Mouse (Mus musculus): ENCODE measurements around the gene Ccdc154.

DNA sequence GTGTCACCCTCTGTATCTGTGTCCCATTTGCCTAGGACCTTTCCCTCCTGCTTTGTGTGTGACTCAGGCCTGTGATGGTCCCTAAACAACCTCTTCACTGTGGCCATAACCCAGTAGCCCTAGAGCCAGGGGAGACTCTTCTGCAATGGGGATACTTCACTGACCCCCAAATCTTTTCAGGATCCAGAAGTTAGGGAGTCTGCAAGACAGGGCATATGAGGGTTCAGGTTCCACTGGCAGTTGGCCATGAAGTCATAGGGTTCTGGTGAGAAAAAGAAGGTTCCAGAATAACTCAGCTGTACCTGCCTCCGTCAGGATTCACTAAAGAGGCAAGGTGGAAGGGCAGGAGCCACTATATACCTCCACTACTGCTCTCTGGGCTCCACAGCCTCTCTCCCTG is at the start of gene Ccdc154:
- TF ChIP-seq CTCF (IDR thresholded peaks at IDR 0.05; ENCODE audit: borderline replicate concordance, insufficient read depth, low read length) (no peak), POLR2A (IDR thresholded peaks at IDR 0.05; ENCODE audit: low read depth, low read length) (no peak)
